Mouse (Mus musculus) spleen, adult 2 months (tissue): ENCODE data around the gene Vps45.

Experiments used
- CTCF ChIP-seq: fragments of 200-500 bp; IDR thresholded peaks from 2 replicates; pipeline ENCODE4 v1.5.1; 2011; ENCODE audit warnings: mild to moderate bottlenecking, inconsistent platforms; ENCODE audit not compliant: insufficient read depth, insufficient read length, insufficient replicate concordance; ENCODE audit errors: extremely low read depth
- POLR2A ChIP-seq: fragments of 200-500 bp; IDR thresholded peaks from 2 replicates; pipeline ENCODE4 v1.6.1; 2011; ENCODE audit warnings: low read depth, low read length, inconsistent platforms

DNA sequence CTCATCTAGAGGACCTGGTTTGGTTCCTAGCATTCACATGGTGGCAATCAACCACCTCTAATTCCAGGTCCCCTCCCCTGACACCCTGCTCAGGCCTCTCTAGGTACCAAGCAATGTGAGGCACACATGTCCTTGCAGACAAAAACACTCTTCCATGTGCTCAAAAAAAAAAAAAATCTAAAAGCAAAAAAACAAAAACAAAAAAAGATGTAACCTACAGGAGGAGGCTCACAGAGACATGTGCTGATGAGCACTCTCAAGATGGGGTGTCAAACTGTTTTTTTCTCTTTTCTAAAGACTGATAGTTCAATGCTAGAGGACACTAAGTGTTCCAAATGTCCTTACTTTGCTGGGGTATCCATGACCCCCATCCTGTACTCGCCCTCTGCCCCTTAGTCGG, 23.8 kb upstream of the Vps45 start:
- no peak for TF ChIP-seq CTCF
- TF ChIP-seq POLR2A = no peak
